Mouse (Mus musculus) ES-E14 (cell line): ENCODE results near the gene Pou2af1.

Experiments used
- CHD2 ChIP-seq: IDR thresholded peaks from 2 replicates; pipeline ENCODE4 v1.6.1; 2014; ENCODE audit warnings: mild to moderate bottlenecking, low read depth, low read length, inconsistent platforms
- HCFC1 ChIP-seq: IDR thresholded peaks from 2 replicates; pipeline ENCODE4 v1.6.1; 2012; ENCODE audit warnings: low read length, inconsistent platforms, borderline replicate concordance; ENCODE audit not compliant: insufficient read depth
- ZC3H11A ChIP-seq: IDR thresholded peaks from 2 replicates; pipeline ENCODE4 v1.6.1; 2012; ENCODE audit warnings: low read depth, mild to moderate bottlenecking, inconsistent platforms, low read length, borderline replicate concordance
- ZNF384 ChIP-seq: IDR thresholded peaks from 2 replicates; pipeline ENCODE4 v1.6.1; 2012; ENCODE audit warnings: low read depth, low read length, inconsistent platforms

- no peak for TF ChIP-seq ZNF384
- no peak for TF ChIP-seq HCFC1
- TF ChIP-seq CHD2 = no peak
- TF ChIP-seq ZC3H11A = no peak
These were observed 17.3 kb downstream of the Pou2af1 start for GRCm38 (mm10) chr9:51230701-51231389.
